Comparison of ENCODE assay signal across 19 mouse cellular contexts in genomic region chr3:131522243-131522642, GRCm38 (mm10). TPM values are rescaled to one million over a fixed set of nuclear protein-coding genes. Genes with fewer than 3 reads are reported as not detected.
DNase-seq lines count a peak whose midpoint lies in the region; ATAC-seq and TF ChIP-seq lines count a peak whose summit lies in the region.
"Had no signal": no experiment of that assay in that cellular context is flagged by ENCODE, and none has a peak within 500 bp of the region (broad histone marks: within the 10 kb centered on the region; RNA-seq: fewer than 3 reads in every experiment).

No protein-coding gene starts in this region.

- no peak for ATAC-seq in liver, embryonic 11.5 days (replicated peaks; ENCODE audit: low FRiP score)
- peak; percentile 38 for ATAC-seq in megakaryocyte, adult 5-6 weeks (ENCODE audit: poor library complexity, severe bottlenecking)
- no peak for ATAC-seq in neural tube, embryonic 15.5 days (ENCODE audit: low FRiP score)
- ATAC-seq: forebrain, postnatal 0 days; midbrain, embryonic 13.5 days had no signal

- H3K4me3 ChIP-seq in liver, adult 2 months (ENCODE audit: insufficient read depth, low read depth, low read length): no peak overlapping the region
- no peak overlapping the region for H3K4me3 ChIP-seq in liver, embryonic 11.5 days (ENCODE audit: low read depth, low read length)
- no peak overlapping the region for H3K4me3 ChIP-seq in neural tube, embryonic 15.5 days (replicated peaks)
- H3K4me3 ChIP-seq: erythroblast, embryonic 14.5 days; heart, embryonic 13.5 days; hindbrain, embryonic 10.5 days; limb, embryonic 13.5 days; midbrain, embryonic 13.5 days had no signal

- H3K4me1 ChIP-seq in liver, adult 2 months (ENCODE audit: control insufficient read depth, insufficient read depth, low read length): peaks cover 7% of the 10 kb centered on the region; the same call in 1 of the 2 replicates
- no peaks in the 10 kb centered on the region for H3K4me1 ChIP-seq in liver, embryonic 11.5 days (replicated peaks; ENCODE audit: control insufficient read depth, insufficient read depth, low read length)
- H3K4me1 ChIP-seq in neural tube, embryonic 15.5 days: no peaks in the 10 kb centered on the region
- H3K4me1 ChIP-seq: hindbrain, embryonic 10.5 days; midbrain, embryonic 13.5 days had no signal

- 36% methylated on average over 7 of the region's 7 CpGs for WGBS in liver, adult 2 months
- WGBS in liver, embryonic 11.5 days: 75% methylated on average over 7 of the region's 7 CpGs
- 77% methylated on average over 7 of the region's 7 CpGs for WGBS in neural tube, embryonic 15.5 days

- no peak overlapping the region for H3K9ac ChIP-seq in liver, adult 2 months (ENCODE audit: low read depth, low read length)
- no peak overlapping the region for H3K9ac ChIP-seq in liver, embryonic 11.5 days (ENCODE audit: low read depth, low read length)
- H3K9ac ChIP-seq in neural tube, embryonic 15.5 days (replicated peaks): no peak overlapping the region
- H3K9ac ChIP-seq: forebrain, postnatal 0 days; heart, embryonic 13.5 days; limb, embryonic 13.5 days; midbrain, embryonic 13.5 days had no signal

- no peak for TF ChIP-seq CTCF in liver, adult 2 months (IDR thresholded peaks at IDR 0.05; ENCODE audit: low read depth, low read length)

- no peak overlapping the region for H3K4me2 ChIP-seq in liver, embryonic 11.5 days
- H3K4me2 ChIP-seq in neural tube, embryonic 15.5 days: no peak overlapping the region
- H3K4me2 ChIP-seq: heart, embryonic 13.5 days; limb, embryonic 13.5 days; midbrain, embryonic 13.5 days had no signal

- TF ChIP-seq POLR2A in liver, adult 2 months (IDR thresholded peaks at IDR 0.05; ENCODE audit: extremely low read depth, insufficient read depth, low read length): no peak

- no peaks in the 10 kb centered on the region for H3K36me3 ChIP-seq in liver, adult 2 months (ENCODE audit: control insufficient read depth, insufficient read depth, low read length)
- no peaks in the 10 kb centered on the region for H3K36me3 ChIP-seq in liver, embryonic 11.5 days (ENCODE audit: control insufficient read depth, insufficient read depth, low read length)
- H3K36me3 ChIP-seq in neural tube, embryonic 15.5 days: no peaks in the 10 kb centered on the region
- H3K36me3 ChIP-seq: heart, embryonic 13.5 days; hindbrain, embryonic 10.5 days; limb, embryonic 13.5 days; midbrain, embryonic 13.5 days had no signal

- H3K79me2 ChIP-seq in liver, adult 2 months (ENCODE audit: control insufficient read depth, insufficient read depth, low read length): no peaks in the 10 kb centered on the region

- no peak overlapping the region for H3K27ac ChIP-seq in liver, adult 2 months (replicated peaks; ENCODE audit: insufficient read depth, low read depth, low read length)
- H3K27ac ChIP-seq in liver, embryonic 11.5 days (ENCODE audit: low read depth, low read length): no peak overlapping the region
- no peak overlapping the region for H3K27ac ChIP-seq in neural tube, embryonic 15.5 days (replicated peaks)
- H3K27ac ChIP-seq: heart, embryonic 13.5 days; hindbrain, embryonic 10.5 days; limb, embryonic 13.5 days; midbrain, embryonic 13.5 days had no signal

- H3K9me3 ChIP-seq in liver, embryonic 11.5 days (ENCODE audit: control insufficient read depth, low read length): no peaks in the 10 kb centered on the region
- no peaks in the 10 kb centered on the region for H3K9me3 ChIP-seq in neural tube, embryonic 15.5 days (replicated peaks)
- H3K9me3 ChIP-seq: heart, embryonic 13.5 days; hindbrain, embryonic 10.5 days; limb, embryonic 13.5 days; midbrain, embryonic 13.5 days had no signal

- DNase-seq in adrenal gland, adult 2 months: peak; percentile 9
- DNase-seq in adrenal gland, adult (ENCODE audit: inconsistent age in 2 of 2, low spot score in 1 of 2): no peak
- DNase-seq in liver, adult 2 months (ENCODE audit: extremely low read depth, low read depth, low spot score): peak; percentile 21
- no peak for DNase-seq in liver, embryonic 11.5 days (ENCODE audit: low spot score)
- DNase-seq in gonadal fat pad, adult 2 months (ENCODE audit: low read depth): peak; percentile 26
- DNase-seq in T-cell, adult 2 months (ENCODE audit: low spot score): no peak
- DNase-seq: adrenal gland, postnatal 36 days; cerebellum, postnatal 10 days; forebrain, postnatal 0 days; layer of hippocampus, postnatal 36 days; right cerebral cortex, postnatal 14 days; thymus, postnatal 4 days had no signal

- H3K27me3 ChIP-seq in liver, adult 2 months (ENCODE audit: control insufficient read depth, insufficient read depth, low read length): no peaks in the 10 kb centered on the region
- no peaks in the 10 kb centered on the region for H3K27me3 ChIP-seq in liver, embryonic 11.5 days (replicated peaks; ENCODE audit: control insufficient read depth, insufficient read depth, low read length)
- no peaks in the 10 kb centered on the region for H3K27me3 ChIP-seq in neural tube, embryonic 15.5 days (replicated peaks)
- H3K27me3 ChIP-seq: heart, embryonic 13.5 days; limb, embryonic 13.5 days; midbrain, embryonic 13.5 days had no signal

RNA-seq across cellular contexts. Expression of gene Sgms2, which starts 31.0 kb away (rescaled TPM):
- total RNA-seq in adrenal gland, adult 2 months (2021): 1 to 10 TPM; 6.3 to 9.2 TPM
- 0.54 and 0.93 TPM in 2 replicates for polyA plus RNA-seq in adrenal gland, adult 2 months (2012; rRNA removed)
- total RNA-seq in liver, adult 2 months (2014; rRNA removed): 35.8 and 56.6 TPM in 2 replicates
- polyA plus RNA-seq in liver, adult 2 months (2012; rRNA removed): 9.9 and 11.8 TPM in 2 replicates
- polyA plus RNA-seq in liver, embryonic 11.5 days (2014; fragmentation: Nextera tagmentation; extraction: Ambion mirVana): 3.6 and 4.0 TPM in 2 replicates
- 15.0 and 21.5 TPM in 2 replicates for polyA plus RNA-seq in gonadal fat pad, adult 2 months (2012; rRNA removed)
- total RNA-seq in megakaryocyte, adult 5-6 weeks (2015): 55.2 and 67.1 TPM in 2 replicates
- total RNA-seq in megakaryocyte, adult 5-6 weeks (2017): 29.0 and 43.3 TPM in 2 replicates
- polyA plus RNA-seq in neural tube, embryonic 15.5 days (2015; fragmentation: Nextera tagmentation; extraction: Ambion mirVana): 1.8 and 3.7 TPM in 2 replicates

RNA-seq across cellular contexts. Expression of gene Papss1, which starts 42.3 kb away (rescaled TPM):
- 10 to 100 TPM; 47.6 to 66.8 TPM for total RNA-seq in adrenal gland, adult 2 months (2021)
- 17.0 and 19.2 TPM in 2 replicates for polyA plus RNA-seq in adrenal gland, adult 2 months (2012; rRNA removed)
- 5.6 and 7.3 TPM in 2 replicates for total RNA-seq in liver, adult 2 months (2014; rRNA removed)
- 6.5 and 7.5 TPM in 2 replicates for polyA plus RNA-seq in liver, adult 2 months (2012; rRNA removed)
- 27.5 and 30.6 TPM in 2 replicates for polyA plus RNA-seq in liver, embryonic 11.5 days (2014; fragmentation: Nextera tagmentation; extraction: Ambion mirVana)
- polyA plus RNA-seq in gonadal fat pad, adult 2 months (2012; rRNA removed): 97.0 and 102 TPM in 2 replicates
- 19.8 and 22.2 TPM in 2 replicates for total RNA-seq in megakaryocyte, adult 5-6 weeks (2015)
- total RNA-seq in megakaryocyte, adult 5-6 weeks (2017): 29.0 and 33.4 TPM in 2 replicates
- 128 and 135 TPM in 2 replicates for polyA plus RNA-seq in neural tube, embryonic 15.5 days (2015; fragmentation: Nextera tagmentation; extraction: Ambion mirVana)

Comparison
In these comparisons a context has a peak if more than half of its experiments do, and no peak if none do; other contexts are left out.
1. DNase-seq: peak in adrenal gland, adult 2 months (single experiment), liver, adult 2 months (single experiment) and gonadal fat pad, adult 2 months (single experiment); none in adrenal gland, adult (0 of 2), liver, embryonic 11.5 days (single experiment) and T-cell, adult 2 months (single experiment).